Mouse (Mus musculus) adrenal gland, postnatal 25 days (tissue): ENCODE results near the gene Cnmd. TPM values are rescaled to one million over a fixed set of nuclear protein-coding genes. Genes with fewer than 3 reads are reported as not detected.

Experiments
- DNase-seq: peaks from one replicate; pipeline ENCODE4 v3.0.0; 2021; ENCODE audit warnings: mixed read lengths
- long read RNA-seq: library from polyadenylated mRNA; stranded (forward); transcript quantifications from one replicate; pipeline ENCODE4 v2.0.0, GENCODE M21; 2021
- total RNA-seq: library from RNA; stranded (reverse); gene quantifications from 2 replicates; pipeline ENCODE4 v1.2.3, GENCODE M21; 2021

Cnmd gene
- 0.88 and 0.90 TPM in 2 replicates for total RNA-seq
- long read RNA-seq, partial matches to known transcripts = 0 of 1 reads
- long read RNA-seq, other reads (novel, unspliced or antisense) = 0 of 1 reads

GRCm38 (mm10) chr14:79662001-79662400 lies at the start of gene Cnmd:
TSS of gene Cnmd (minus strand) at chr14:79662170.
- no peak for DNase-seq

- no peak for DNase-seq
Observed at GRCm38 (mm10) chr14:79711301-79711700, 49.3 kb upstream of the Cnmd start.

GRCm38 (mm10) chr14:79703523-79704172 lies 41.7 kb upstream of the Cnmd start:
- DNase-seq = no peak

GRCm38 (mm10) chr14:79701606-79702005 lies 39.6 kb upstream of the Cnmd start:
- no peak for DNase-seq

GRCm38 (mm10) chr14:79701054-79701453 lies 39.1 kb upstream of the Cnmd start:
- DNase-seq = no peak

GRCm38 (mm10) chr14:79699381-79699780 lies 37.4 kb upstream of the Cnmd start:
- DNase-seq = peak; percentile 49

- DNase-seq = no peak
Observed at GRCm38 (mm10) chr14:79690068-79690844, 28.3 kb upstream of the Cnmd start.

- no peak for DNase-seq
Observed at GRCm38 (mm10) chr14:79680652-79681051, 18.7 kb upstream of the Cnmd start.

GRCm38 (mm10) chr14:79677891-79678687 lies 16.1 kb upstream of the Cnmd start:
- no peak for DNase-seq

GRCm38 (mm10) chr14:79677108-79677753 lies 15.3 kb upstream of the Cnmd start:
- DNase-seq = no peak

- DNase-seq = no peak
Observed at GRCm38 (mm10) chr14:79673083-79674013, 11.4 kb upstream of the Cnmd start.

- DNase-seq = no peak
Observed at GRCm38 (mm10) chr14:79672567-79672966, 10.6 kb upstream of the Cnmd start.

GRCm38 (mm10) chr14:79671008-79671407 lies 9.0 kb upstream of the Cnmd start:
- DNase-seq = no peak

GRCm38 (mm10) chr14:79661005-79661917 lies 709 bp downstream of the Cnmd start:
- DNase-seq = peak; percentile 81

- DNase-seq = no peak
Observed at GRCm38 (mm10) chr14:79660467-79660866, 1.5 kb downstream of the Cnmd start.

- no peak for DNase-seq
Observed at GRCm38 (mm10) chr14:79658748-79659508, 3.0 kb downstream of the Cnmd start.

GRCm38 (mm10) chr14:79658286-79658685 lies 3.7 kb downstream of the Cnmd start:
- DNase-seq = no peak

GRCm38 (mm10) chr14:79652654-79653053 lies 9.3 kb downstream of the Cnmd start:
- no peak for DNase-seq

- no peak for DNase-seq
Observed at GRCm38 (mm10) chr14:79649680-79650079, 12.3 kb downstream of the Cnmd start.
